Mouse (Mus musculus) left cerebral cortex, adult 2 months (tissue): ENCODE measurements at regions not wholly inside any gene's neighbourhood (a gene's known extent, or its start where the extent isn't known, plus 50 kb on each side); places are given as distances from the start of the nearest gene placed in this dataset.

ENCODE experiments used
- DNase-seq, 2 experiments: peaks; one replicate each; pipeline ENCODE4 v3.0.0; 2021 to 2022; ENCODE audit warnings: low spot score in 2 of 2, mixed read lengths in 1 of 2; ENCODE audit errors: extremely low spot score in 1 of 2
- H3K27ac ChIP-seq: fragments of 200-600 bp; 2 replicates; pipeline ENCODE4 v1.8.1; 2022
- H3K4me3 ChIP-seq: fragments of 200-600 bp; 2 replicates; pipeline ENCODE4 v1.8.1; 2022
- CTCF ChIP-seq: fragments of 200-600 bp; IDR thresholded peaks from 2 replicates; pipeline ENCODE4 v1.8.1; 2022; ENCODE audit warnings: antibody characterized with exemption, mild to moderate bottlenecking, moderate library complexity
- intact Hi-C: fragments of 180-260 bp; cut with DNase I; formaldehyde crosslinking; loops from one replicate; pipeline ENCODE4 v1.15.1; 2025

DNA sequence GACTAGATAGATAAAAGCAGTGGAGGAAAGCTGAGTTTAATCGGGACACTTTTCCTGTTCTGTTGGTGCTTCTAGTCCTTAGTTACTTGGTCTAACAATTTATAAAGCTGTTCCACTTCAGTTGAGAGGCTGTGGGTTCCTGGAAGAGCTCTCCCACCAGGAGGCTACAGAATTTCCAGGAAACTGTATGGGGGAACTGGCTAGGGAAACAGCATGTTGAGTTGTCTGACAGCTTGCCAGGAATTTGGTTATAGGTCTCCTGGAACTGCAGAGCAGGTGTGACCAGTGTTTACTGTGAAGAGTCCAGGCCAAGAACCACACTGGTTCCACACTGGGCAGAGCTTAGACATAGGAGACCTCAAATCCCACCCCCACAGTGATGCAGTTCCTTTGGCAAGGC lies 65.0 kb upstream of the Pik3cg start:
- H3K4me3 ChIP-seq: no peak overlapping the region
- intact Hi-C loops: no loop called here
- H3K27ac ChIP-seq: no peak overlapping the region
- DNase-seq: no peak
- no peak for TF ChIP-seq CTCF

GRCm38 (mm10) chr12:32279861-32280260 lies 71.4 kb upstream of the Pik3cg start:
- no peak overlapping the region for H3K4me3 ChIP-seq

DNA sequence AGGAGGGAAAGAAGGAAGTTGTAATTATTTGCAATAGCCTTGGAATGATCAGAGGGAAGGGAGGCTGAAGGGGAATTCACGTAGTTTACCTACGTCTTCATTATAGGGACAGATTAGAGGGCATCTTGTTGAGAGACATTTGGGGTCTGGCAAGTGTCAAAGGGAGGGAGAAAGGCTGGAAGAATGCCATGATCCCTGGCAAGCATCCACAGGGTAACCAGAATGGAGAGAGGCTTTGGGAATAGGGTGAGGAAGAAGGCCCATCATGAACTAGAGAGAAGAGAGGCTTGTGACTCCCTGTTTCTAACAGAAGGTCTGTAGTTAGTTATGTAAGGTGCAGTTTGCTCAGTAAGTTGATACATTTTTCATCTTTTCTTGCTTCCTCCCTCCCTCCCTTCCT lies 71.8 kb upstream of the Pik3cg start:
- DNase-seq: no peak
- no peak for TF ChIP-seq CTCF
- intact Hi-C loops: no loop called here
- H3K27ac ChIP-seq: no peak overlapping the region
- no peak overlapping the region for H3K4me3 ChIP-seq

More at GRCm38 (mm10) chr12:32279861-32280260, 71.4 kb upstream of the Pik3cg start:
- no peak for DNase-seq
- intact Hi-C loops: no loop called here
- no peak for TF ChIP-seq CTCF
- H3K27ac ChIP-seq: no peak overlapping the region

GRCm38 (mm10) chr12:32282371-32283163 lies 74.1 kb upstream of the Pik3cg start:
- TF ChIP-seq CTCF: no peak
- no peak overlapping the region for H3K4me3 ChIP-seq
- no peak overlapping the region for H3K27ac ChIP-seq
- no peak for DNase-seq
- intact Hi-C loops: no loop called here

DNA sequence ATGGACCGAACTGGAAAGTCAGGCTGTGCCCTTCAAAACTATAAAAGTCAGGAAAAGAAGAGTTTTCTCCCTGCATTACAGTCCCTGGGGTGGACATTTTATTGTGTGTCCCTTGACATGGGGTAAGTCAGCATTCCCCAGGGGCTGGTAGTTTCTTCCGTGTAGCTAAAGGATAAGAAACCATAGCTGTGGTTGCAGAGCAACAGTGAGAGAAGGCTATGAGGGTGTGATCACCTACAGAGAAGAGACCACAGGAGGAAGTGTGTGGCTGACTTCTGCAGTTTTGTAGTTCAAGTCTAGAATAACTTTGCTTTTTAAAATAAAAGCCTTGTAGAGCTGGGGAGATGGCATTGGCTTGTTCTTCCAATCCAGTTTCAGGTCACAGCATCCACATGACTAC lies 76.6 kb upstream of the Pik3cg start:
- intact Hi-C loops: no loop called here

DNA sequence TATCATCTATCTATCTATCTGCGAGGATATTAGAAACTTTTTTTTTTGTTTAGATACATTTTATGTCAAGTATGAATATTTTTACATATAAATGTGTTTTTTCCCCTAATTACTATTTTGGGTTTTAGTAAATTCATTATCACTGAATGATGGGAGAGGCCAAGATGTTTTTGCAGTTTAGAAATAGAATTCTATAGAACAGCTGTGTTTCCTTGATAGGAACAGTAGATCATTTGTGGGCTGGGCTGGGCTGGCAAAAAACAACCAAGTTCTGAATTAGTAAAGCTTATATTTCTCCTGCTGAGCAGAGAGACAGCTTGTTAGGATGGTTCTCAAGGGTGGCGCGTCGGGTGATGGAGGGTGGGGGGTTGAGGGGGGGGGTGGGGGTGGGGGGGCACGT lies 78.2 kb upstream of the Pik3cg start:
- Histone ChIP-seq H3K4me3 (no peak overlapping the region), H3K27ac (no peak overlapping the region)
- intact Hi-C loops: no loop called here
- TF ChIP-seq CTCF: no peak
- no peak for DNase-seq

More for the DNA sequence above, 76.6 kb upstream of the Pik3cg start:
- H3K27ac ChIP-seq: no peak overlapping the region
- no peak for DNase-seq
- no peak for TF ChIP-seq CTCF
- no peak overlapping the region for H3K4me3 ChIP-seq

GRCm38 (mm10) chr12:32291145-32291544 lies 82.7 kb upstream of the Pik3cg start:
- DNase-seq: no peak
- no peak overlapping the region for H3K4me3 ChIP-seq
- intact Hi-C loops: no loop called here
- TF ChIP-seq CTCF: no peak
- H3K27ac ChIP-seq: no peak overlapping the region

GRCm38 (mm10) chr12:32291962-32292748 lies 83.7 kb upstream of the Pik3cg start:
- H3K27ac ChIP-seq: no peak overlapping the region
- intact Hi-C loops: loop anchor here (1.0 to 2.0 kb wide), 2 partner anchors 87 to 605 kb away; no protein-coding TSS in a partner anchor
- H3K4me3 ChIP-seq: peak overlapping the region; percentile 30
- peak; percentile 76 for TF ChIP-seq CTCF
- DNase-seq: peak; percentile 22 to 38

- H3K4me3 ChIP-seq: no peak overlapping the region
- TF ChIP-seq CTCF: no peak
- DNase-seq: no peak
- no peak overlapping the region for H3K27ac ChIP-seq
- intact Hi-C loops: loop anchor here (1.0 to 2.0 kb wide), 2 partner anchors 87 to 604 kb away; no protein-coding TSS in a partner anchor
Observed at GRCm38 (mm10) chr12:32292749-32293128, 84.3 kb upstream of the Pik3cg start.

DNA sequence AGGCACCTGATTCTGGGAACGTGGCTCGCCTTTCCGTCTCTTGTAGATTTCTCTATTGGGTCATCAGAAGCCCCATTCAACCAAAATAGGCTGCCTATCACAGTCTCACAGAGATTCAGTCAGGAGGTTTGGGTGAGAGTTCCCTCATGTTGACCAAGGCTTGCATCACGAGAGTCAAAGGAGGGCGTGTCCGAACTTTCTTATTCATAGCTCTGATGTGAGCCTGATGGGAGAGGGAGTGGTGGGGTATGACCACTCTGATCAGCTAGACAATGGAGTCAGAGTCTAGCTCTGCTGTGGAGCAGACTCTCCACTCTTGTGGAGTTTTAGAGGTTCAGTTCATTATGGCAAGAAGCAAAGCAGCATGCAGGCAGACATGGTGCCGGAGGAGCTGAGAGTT lies 81.1 kb upstream of the Ccdc71l start:
- no peak overlapping the region for H3K27ac ChIP-seq
- no peak for TF ChIP-seq CTCF
- no peak overlapping the region for H3K4me3 ChIP-seq
- intact Hi-C loops: no loop called here
- no peak for DNase-seq

DNA sequence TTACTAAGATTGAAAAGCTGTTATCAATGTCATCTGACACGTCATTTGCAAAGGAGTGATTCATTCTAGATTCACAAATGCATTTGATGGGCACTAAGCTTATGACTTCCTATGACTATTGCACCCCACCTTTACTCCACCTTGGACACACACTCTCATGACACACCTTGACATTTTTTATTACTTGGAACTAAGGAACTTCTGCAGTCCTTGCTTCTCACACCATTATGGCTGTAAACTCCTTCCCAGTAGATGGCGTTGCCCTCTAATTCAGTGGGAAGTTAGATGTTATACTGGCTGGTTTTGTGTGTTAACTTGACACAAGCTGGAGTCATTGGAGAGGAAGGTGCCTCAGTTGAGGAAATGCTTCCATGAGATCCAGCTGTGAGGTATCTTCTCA lies 78.8 kb upstream of the Ccdc71l start:
- no peak for TF ChIP-seq CTCF
- Histone ChIP-seq H3K4me3 (no peak overlapping the region), H3K27ac (no peak overlapping the region)
- intact Hi-C loops: no loop called here
- DNase-seq: no peak

DNA sequence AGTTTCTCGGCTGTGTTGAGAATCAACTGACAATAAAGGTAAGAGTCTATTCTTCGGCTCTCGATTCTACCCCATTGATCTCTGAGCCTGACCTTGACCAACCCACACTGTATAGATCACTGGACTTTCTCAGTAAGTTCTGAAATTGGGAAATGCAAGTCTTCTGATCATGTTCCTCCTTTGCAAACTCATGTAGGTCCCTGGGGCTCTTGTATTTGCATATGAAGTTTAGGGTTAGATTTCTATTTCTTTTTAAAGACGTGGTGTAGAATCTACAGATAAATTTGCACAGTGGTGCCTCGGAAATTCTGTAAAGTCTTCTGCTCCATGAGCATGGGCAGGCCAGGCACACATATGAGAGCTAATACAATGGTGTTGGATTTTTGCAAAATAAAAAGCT lies 72.8 kb upstream of the Ccdc71l start:
- Histone ChIP-seq H3K4me3 (no peak overlapping the region), H3K27ac (0 out of 2 replicates have a peak overlapping the region, but pooled peaks have one; percentile 17)
- intact Hi-C loops: no loop called here
- TF ChIP-seq CTCF: no peak
- no peak for DNase-seq
